Mouse (Mus musculus) lung, adult 2 months (tissue): ENCODE measurements around the gene Dnmt3b. TPM values are rescaled to one million over a fixed set of nuclear protein-coding genes. Genes with fewer than 3 reads are reported as not detected.

Experiments used
- DNase-seq: peaks from one replicate; pipeline ENCODE4 v3.0.0; 2022
- H3K4me1 ChIP-seq: fragments of 200-500 bp; 2 replicates; pipeline ENCODE4 v1.6.1; 2011; ENCODE audit warnings: low read length; ENCODE audit not compliant: control insufficient read depth, insufficient read depth
- H3K4me3 ChIP-seq: fragments of 200-500 bp; replicated peaks from 2 replicates; pipeline ENCODE3; 2011; ENCODE audit warnings: low read depth, mild to moderate bottlenecking, control low read depth, low read length; ENCODE audit errors: extremely low read depth
- CTCF ChIP-seq: fragments of 200-500 bp; IDR thresholded peaks from 2 replicates; pipeline ENCODE4 v1.5.1; 2011; ENCODE audit warnings: mild to moderate bottlenecking, low read length, control low read depth; ENCODE audit not compliant: insufficient read depth
- POLR2A ChIP-seq: fragments of 200-500 bp; IDR thresholded peaks from 2 replicates; pipeline ENCODE4 v1.6.1; 2011; ENCODE audit warnings: low read depth, mild to moderate bottlenecking, control low read depth, low read length, borderline replicate concordance; ENCODE audit errors: extremely low read depth
- WGBS: fragments of 180-500 bp; shearing (Covaris S2); methylation state at CpG from one replicate; pipeline ENCODE4 v1.1.7; 2018; 5-methylcytosine and 5-hydroxymethylcytosine counted together
- polyA plus RNA-seq: library from polyadenylated mRNA; depleted of rRNA; stranded (reverse); fragments of >200 nt; gene quantifications from 2 replicates; pipeline ENCODE4 v1.2.3, GENCODE M21; 2012; rRNA removed

Dnmt3b gene
- 2.0 and 3.3 TPM in 2 replicates for polyA plus RNA-seq

- no peak for TF ChIP-seq CTCF
- WGBS = under 1% methylated on average over 86 of the region's 93 CpGs
- H3K4me3 ChIP-seq = peak within 1 kb of the TSS; percentile 95
- H3K4me1 ChIP-seq = no peaks in the 10 kb centered on the region
- peak; percentile 72 for DNase-seq
These were observed at the start of gene Dnmt3b for GRCm38 (mm10) chr2:153649298-153650013. Gene Dnmt3b (plus strand): TSS chr2:153649450.

- WGBS = 62% methylated on average over 6 of the region's 6 CpGs
- no peak for DNase-seq
- TF ChIP-seq POLR2A (no peak), CTCF (peak; percentile 36; the same call in 1 of the 2 replicates)
- H3K4me3 ChIP-seq = no peak overlapping the region
- H3K4me1 ChIP-seq = no peaks in the 10 kb centered on the region
These were observed 49.1 kb upstream of the Dnmt3b start for GRCm38 (mm10) chr2:153600021-153600666.

- WGBS = 56% methylated on average over 16 of the region's 16 CpGs
- DNase-seq = peak; percentile 33
- Histone ChIP-seq H3K4me1 (no peaks in the 10 kb centered on the region), H3K4me3 (no peak overlapping the region)
- TF ChIP-seq POLR2A (no peak), CTCF (no peak)
These were observed 48.3 kb upstream of the Dnmt3b start for GRCm38 (mm10) chr2:153600667-153601648.

DNA sequence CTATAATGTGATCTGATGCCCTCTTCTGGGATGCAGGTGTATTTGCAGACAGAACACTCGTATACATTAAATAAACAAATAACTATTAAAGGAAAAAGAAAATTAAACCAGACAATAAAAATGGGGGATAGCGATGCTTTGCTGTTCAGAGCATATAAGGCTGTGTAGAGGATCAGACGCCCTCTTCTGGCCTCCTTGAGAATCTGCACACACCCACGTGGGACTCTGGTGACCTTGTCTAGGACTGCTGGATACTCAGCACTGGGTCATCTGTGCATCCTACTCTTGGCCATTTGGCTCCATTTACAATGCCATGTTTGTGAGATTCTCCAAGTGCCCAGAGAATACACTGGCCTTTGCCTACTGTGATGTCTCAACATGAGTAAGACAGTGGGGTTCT is 45.5 kb upstream of the Dnmt3b start:
- DNase-seq = no peak
- TF ChIP-seq POLR2A (no peak), CTCF (no peak)
- 42% methylated on average over 4 of the region's 4 CpGs for WGBS
- no peak overlapping the region for H3K4me3 ChIP-seq
- 0 out of 2 replicates have a peak, but pooled peaks cover 3% of the 10 kb centered on the region for H3K4me1 ChIP-seq

DNA sequence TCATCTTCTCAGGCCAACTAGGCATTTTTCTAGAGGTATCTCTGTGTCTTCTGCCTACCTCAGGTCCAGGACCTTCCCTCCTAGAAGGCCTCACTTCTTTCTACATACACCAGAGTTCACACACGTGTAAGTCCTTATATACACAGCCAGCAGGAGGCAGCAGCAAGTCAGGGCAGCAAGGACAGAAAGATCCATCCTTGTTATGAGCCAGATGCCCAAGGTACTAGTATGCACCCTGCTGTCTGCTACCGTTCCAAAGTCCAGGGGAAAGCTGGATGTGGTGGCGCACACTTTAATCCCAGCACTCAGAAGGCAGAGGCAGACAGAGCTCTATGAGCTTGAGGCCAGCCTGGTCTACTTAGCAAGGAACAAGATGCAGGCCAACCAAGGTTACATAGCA is 42.8 kb upstream of the Dnmt3b start:
- Histone ChIP-seq H3K4me1 (0 out of 2 replicates have a peak, but pooled peaks cover 3% of the 10 kb centered on the region), H3K4me3 (no peak overlapping the region)
- 81% methylated on average over 3 of the region's 3 CpGs for WGBS
- DNase-seq = no peak
- TF ChIP-seq CTCF = no peak
- no peak for TF ChIP-seq POLR2A

GRCm38 (mm10) chr2:153607870-153608515 is 41.3 kb upstream of the Dnmt3b start:
- TF ChIP-seq CTCF (no peak), POLR2A (no peak)
- WGBS = 51% methylated on average over 13 of the region's 13 CpGs
- Histone ChIP-seq H3K4me3 (no peak overlapping the region), H3K4me1 (0 out of 2 replicates have a peak, but pooled peaks cover 3% of the 10 kb centered on the region)
- DNase-seq = peak; percentile 27

GRCm38 (mm10) chr2:153609058-153609457 is 40.2 kb upstream of the Dnmt3b start:
- no peak for DNase-seq
- Histone ChIP-seq H3K4me3 (no peak overlapping the region), H3K4me1 (0 out of 2 replicates have a peak, but pooled peaks cover 3% of the 10 kb centered on the region)
- TF ChIP-seq CTCF (no peak), POLR2A (no peak)
- WGBS = 78% methylated on average over 8 of the region's 8 CpGs

DNA sequence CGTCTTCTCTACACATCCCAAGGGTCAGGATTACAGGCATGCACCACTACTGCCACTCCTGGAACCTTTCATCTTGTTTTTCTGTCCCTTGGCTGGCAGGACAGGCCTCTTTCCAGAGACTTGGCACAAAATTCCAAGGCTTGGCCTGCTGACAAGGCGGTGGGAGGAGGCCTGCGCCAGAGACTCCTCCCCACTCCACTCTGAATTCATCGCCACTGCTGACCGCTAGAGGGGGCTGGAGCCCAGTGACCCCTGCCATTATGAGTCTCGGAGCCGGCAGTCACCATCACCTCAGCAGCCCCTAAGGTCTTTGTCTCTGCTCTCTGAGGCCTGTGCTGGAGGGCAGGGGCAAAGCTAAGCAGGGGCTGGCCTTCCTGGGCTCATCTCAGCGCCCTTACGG is 39.7 kb upstream of the Dnmt3b start:
- TF ChIP-seq CTCF (peak; percentile 73), POLR2A (no peak)
- WGBS = 11% methylated on average over 9 of the region's 9 CpGs
- 0 out of 2 replicates have a peak, but pooled peaks cover 3% of the 10 kb centered on the region for H3K4me1 ChIP-seq
- no peak overlapping the region for H3K4me3 ChIP-seq
- peak; percentile 88 for DNase-seq
